Mouse (Mus musculus): Measurements from ENCODE around the gene Hlx.

- TF ChIP-seq CTCF (conservative IDR thresholded peaks at IDR 0.05; ENCODE audit: low read length) (no peak), POU5F1 (IDR thresholded peaks at IDR 0.05; ENCODE audit: borderline replicate concordance, low read length) (no peak)
These were observed 40.1 kb downstream of the Hlx start for GRCm38 (mm10) chr1:184692204-184692904.
